Mouse (Mus musculus) spleen, adult 2 months (tissue): ENCODE measurements around the gene Sh3rf1.

Source experiments
- CTCF ChIP-seq: fragments of 200-500 bp; IDR thresholded peaks from 2 replicates; pipeline ENCODE4 v1.5.1; 2011; ENCODE audit warnings: mild to moderate bottlenecking, inconsistent platforms; ENCODE audit not compliant: insufficient read depth, insufficient read length, insufficient replicate concordance; ENCODE audit errors: extremely low read depth
- POLR2A ChIP-seq: fragments of 200-500 bp; IDR thresholded peaks from 2 replicates; pipeline ENCODE4 v1.6.1; 2011; ENCODE audit warnings: low read depth, low read length, inconsistent platforms

DNA sequence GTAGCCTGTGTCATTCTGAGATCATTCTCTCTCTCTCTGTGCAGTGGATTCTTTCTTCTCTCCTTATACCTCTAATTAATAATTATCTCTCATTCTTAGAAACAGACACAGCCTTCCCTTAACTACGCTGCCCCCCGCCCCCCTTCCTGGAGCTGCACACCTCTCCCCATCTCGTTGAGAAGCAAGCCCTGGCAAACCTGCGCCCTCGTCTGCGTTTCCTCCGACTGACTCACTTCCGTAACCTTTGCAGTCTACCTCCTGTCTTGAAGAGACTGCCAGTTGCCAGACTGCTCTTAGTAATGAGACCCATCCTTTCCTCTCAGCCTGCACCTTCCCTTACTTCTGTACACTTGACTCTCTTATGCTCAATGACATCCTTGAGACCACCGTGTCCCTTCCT is 46.9 kb downstream of the Sh3rf1 start:
- TF ChIP-seq CTCF (no peak), POLR2A (no peak)
